In the genomic region with DNA sequence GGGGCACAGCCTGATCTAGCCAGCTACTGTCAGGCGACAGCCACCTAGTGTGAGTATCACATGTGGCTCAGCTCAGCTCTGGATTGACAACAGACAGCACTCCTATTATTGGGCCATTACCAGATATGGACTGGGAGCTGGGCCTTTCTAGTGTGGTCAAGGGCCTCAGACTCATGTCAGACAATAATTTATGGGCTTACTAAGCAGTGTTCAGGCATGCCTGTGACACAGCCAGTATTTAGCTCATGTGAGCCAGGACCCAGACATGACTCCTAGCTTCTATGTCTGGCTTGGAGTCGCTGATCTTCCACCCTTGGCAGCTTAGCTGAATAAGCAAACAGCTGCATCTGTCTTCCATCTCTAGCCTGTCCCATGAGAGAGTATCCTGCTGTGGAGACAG, we compare ENCODE assay signal across 25 mouse cellular contexts. TPM values are rescaled to one million over a fixed set of nuclear protein-coding genes. Genes with fewer than 3 reads are reported as not detected.
DNase-seq lines count a peak whose midpoint lies in the region; ATAC-seq and TF ChIP-seq lines count a peak whose summit lies in the region.
"Had no signal": no experiment of that assay in that cellular context is flagged by ENCODE, and none has a peak within 500 bp of the region (broad histone marks: within the 10 kb centered on the region; RNA-seq: fewer than 3 reads in every experiment).

No protein-coding gene starts in this region.

- H3K4me3 ChIP-seq in kidney, embryonic 16.5 days (ENCODE audit: low read length), result no peak overlapping the region
- H3K4me3 ChIP-seq in stomach, embryonic 16.5 days (replicated peaks; ENCODE audit: low read length), result no peak overlapping the region
- no peak overlapping the region for H3K4me3 ChIP-seq in stomach, postnatal 0 days (ENCODE audit: low read depth, low read length)
- H3K4me3 ChIP-seq: embryonic facial prominence, embryonic 12.5 days; erythroblast, embryonic 14.5 days; forebrain, embryonic 12.5 days; heart, embryonic 12.5 days; hindbrain, embryonic 12.5 days; limb, embryonic 12.5 days had no signal

- no peak for TF ChIP-seq CTCF in stomach, postnatal 0 days (IDR thresholded peaks at IDR 0.05; ENCODE audit: low read depth)

- no peak overlapping the region for H3K9ac ChIP-seq in kidney, embryonic 16.5 days (replicated peaks; ENCODE audit: low read length)
- no peak overlapping the region for H3K9ac ChIP-seq in stomach, embryonic 16.5 days (ENCODE audit: low read length)
- no peak overlapping the region for H3K9ac ChIP-seq in stomach, postnatal 0 days (ENCODE audit: low read length)
- H3K9ac ChIP-seq: embryonic facial prominence, embryonic 12.5 days; forebrain, embryonic 12.5 days; heart, embryonic 12.5 days; hindbrain, embryonic 12.5 days; limb, embryonic 12.5 days; liver, postnatal 0 days had no signal

- no peak for TF ChIP-seq EP300 in stomach, postnatal 0 days (optimal IDR thresholded peaks at IDR 0.05)

- no peaks in the 10 kb centered on the region for H3K27me3 ChIP-seq in kidney, embryonic 16.5 days (ENCODE audit: insufficient read depth, low read length)
- H3K27me3 ChIP-seq in stomach, embryonic 16.5 days (ENCODE audit: control insufficient read depth, insufficient read depth, low read length), result no peaks in the 10 kb centered on the region
- H3K27me3 ChIP-seq in stomach, postnatal 0 days (ENCODE audit: control insufficient read depth, insufficient read depth, low read length), result no peaks in the 10 kb centered on the region
- H3K27me3 ChIP-seq: embryonic facial prominence, embryonic 12.5 days; forebrain, embryonic 12.5 days; heart, embryonic 12.5 days; hindbrain, embryonic 12.5 days; limb, embryonic 12.5 days had no signal

- no peaks in the 10 kb centered on the region for H3K9me3 ChIP-seq in kidney, embryonic 16.5 days (ENCODE audit: low read length)
- no peaks in the 10 kb centered on the region for H3K9me3 ChIP-seq in stomach, embryonic 16.5 days (replicated peaks; ENCODE audit: control insufficient read depth, low read length)
- no peaks in the 10 kb centered on the region for H3K9me3 ChIP-seq in stomach, postnatal 0 days (ENCODE audit: control insufficient read depth, low read length)
- H3K9me3 ChIP-seq: embryonic facial prominence, embryonic 12.5 days; forebrain, embryonic 12.5 days; heart, embryonic 12.5 days; hindbrain, embryonic 12.5 days; limb, embryonic 12.5 days had no signal

- 0 out of 2 replicates have a peak, but pooled peaks cover 4% of the 10 kb centered on the region for H3K4me1 ChIP-seq in kidney, embryonic 16.5 days (ENCODE audit: insufficient read depth, low read length)
- H3K4me1 ChIP-seq in stomach, embryonic 16.5 days (ENCODE audit: control insufficient read depth, insufficient read depth, low read length), result no peaks in the 10 kb centered on the region
- no peaks in the 10 kb centered on the region for H3K4me1 ChIP-seq in stomach, postnatal 0 days (replicated peaks; ENCODE audit: control insufficient read depth, insufficient read depth)
- H3K4me1 ChIP-seq: embryonic facial prominence, embryonic 12.5 days; forebrain, embryonic 12.5 days; heart, embryonic 12.5 days; hindbrain, embryonic 12.5 days; limb, embryonic 12.5 days had no signal

- WGBS in kidney, embryonic 16.5 days, result 70% methylated on average over 2 of the region's 2 CpGs
- 57% methylated on average over 2 of the region's 2 CpGs for WGBS in stomach, embryonic 16.5 days
- WGBS in stomach, postnatal 0 days, result 59% methylated on average over 2 of the region's 2 CpGs

- no peak overlapping the region for H3K4me2 ChIP-seq in kidney, embryonic 16.5 days (replicated peaks; ENCODE audit: low read depth, low read length)
- H3K4me2 ChIP-seq in stomach, embryonic 16.5 days (ENCODE audit: low read depth, low read length), result no peak overlapping the region
- no peak overlapping the region for H3K4me2 ChIP-seq in stomach, postnatal 0 days (replicated peaks; ENCODE audit: low read depth)
- H3K4me2 ChIP-seq: embryonic facial prominence, embryonic 12.5 days; forebrain, embryonic 12.5 days; heart, embryonic 12.5 days; hindbrain, embryonic 12.5 days; limb, embryonic 12.5 days; liver, embryonic 11.5 days had no signal

- no peak overlapping the region for H3K27ac ChIP-seq in kidney, embryonic 16.5 days (ENCODE audit: low read length)
- no peak overlapping the region for H3K27ac ChIP-seq in stomach, embryonic 16.5 days (ENCODE audit: low read length)
- no peak overlapping the region for H3K27ac ChIP-seq in stomach, postnatal 0 days (replicated peaks)
- H3K27ac ChIP-seq: embryonic facial prominence, embryonic 12.5 days; forebrain, embryonic 12.5 days; hindbrain, embryonic 12.5 days; limb, embryonic 12.5 days; macrophage had no signal

- ATAC-seq in kidney, embryonic 16.5 days (ENCODE audit: low FRiP score, low TSS enrichment), result 0 out of 2 replicates have a peak, but pooled peaks have one; percentile 21
- 0 out of 2 replicates have a peak, but pooled peaks have one; percentile 37 for ATAC-seq in stomach, embryonic 16.5 days (ENCODE audit: insufficient read depth, low FRiP score)
- no peak for ATAC-seq in stomach, postnatal 0 days (ENCODE audit: low FRiP score, low TSS enrichment)
- ATAC-seq: intestine, postnatal 0 days; liver, postnatal 0 days; lung, postnatal 0 days had no signal

- peaks cover 85% of the 10 kb centered on the region for H3K36me3 ChIP-seq in kidney, embryonic 16.5 days (ENCODE audit: insufficient read depth, low read length)
- peaks cover 21% of the 10 kb centered on the region for H3K36me3 ChIP-seq in stomach, embryonic 16.5 days (ENCODE audit: control insufficient read depth, insufficient read depth, low read length)
- H3K36me3 ChIP-seq in stomach, postnatal 0 days (ENCODE audit: control insufficient read depth, insufficient read depth, low read length), result peaks cover 43% of the 10 kb centered on the region

- DNase-seq in gastrocnemius, adult 18-20 months (ENCODE audit: low spot score), result peak; percentile 60
- DNase-seq in gastrocnemius, postnatal 10 days, result no peak
- DNase-seq in kidney, adult 18-20 months, result no peak
- no peak for DNase-seq in stomach, postnatal 0 days (ENCODE audit: low spot score)
- peak; percentile 78 for DNase-seq in skeletal muscle tissue, adult 2 months (ENCODE audit: low read depth, low spot score)
- DNase-seq in frontal cortex, postnatal 36 days (ENCODE audit: low spot score in 2 of 2), result no peak
- DNase-seq: cerebellum, adult 18-20 months; cerebellum, postnatal 14 days; heart, postnatal 14 days; liver, postnatal 0 days; right cerebral cortex, adult 18-20 months had no signal

RNA-seq across cellular contexts. Expression of gene Polr3h, which starts 13.5 kb away (rescaled TPM):
- 1 to 10 TPM; 5.8 to 7.2 TPM for total RNA-seq in gastrocnemius, adult 18-20 months (2021)
- total RNA-seq in gastrocnemius, postnatal 10 days (2021), result 10 to 100 TPM in 1 of 2 experiments, 1 to 10 TPM in 1; 8.2 to 12.1 TPM
- 95.5 and 98.5 TPM in 2 replicates for polyA plus RNA-seq in kidney, embryonic 16.5 days (2015; fragmentation: Nextera tagmentation; extraction: Ambion mirVana)
- 58.6 and 70.1 TPM in 2 replicates for polyA plus RNA-seq in stomach, embryonic 16.5 days (2015; fragmentation: Nextera tagmentation; extraction: Ambion mirVana)
- polyA plus RNA-seq in stomach, postnatal 0 days (2015; fragmentation: Nextera tagmentation; extraction: Ambion mirVana), result 65.6 and 66.4 TPM in 2 replicates

RNA-seq across cellular contexts. Expression of gene Csdc2, which starts 24.1 kb away (rescaled TPM):
- 1 to 10 TPM; 1.0 to 1.5 TPM for total RNA-seq in gastrocnemius, adult 18-20 months (2021)
- total RNA-seq in gastrocnemius, postnatal 10 days (2021), result 1 to 10 TPM; 5.7 to 6.0 TPM
- polyA plus RNA-seq in kidney, embryonic 16.5 days (2015; fragmentation: Nextera tagmentation; extraction: Ambion mirVana), result 35.2 and 38.1 TPM in 2 replicates
- polyA plus RNA-seq in stomach, embryonic 16.5 days (2015; fragmentation: Nextera tagmentation; extraction: Ambion mirVana), result 17.1 and 18.2 TPM in 2 replicates
- 9.5 and 9.7 TPM in 2 replicates for polyA plus RNA-seq in stomach, postnatal 0 days (2015; fragmentation: Nextera tagmentation; extraction: Ambion mirVana)
- total RNA-seq: granulocyte monocyte progenitor cell, adult 5-6 weeks; MEL had no signal
- polyA plus RNA-seq: erythroblast, embryonic 14.5 days had no signal

RNA-seq across cellular contexts. Expression of gene Aco2, which starts 40.4 kb away (rescaled TPM):
- total RNA-seq in gastrocnemius, adult 18-20 months (2021), result 1,000 to 10,000 TPM; 1,165 to 1,199 TPM
- 100 to 1,000 TPM; 789 to 874 TPM for total RNA-seq in gastrocnemius, postnatal 10 days (2021)
- polyA plus RNA-seq in kidney, embryonic 16.5 days (2015; fragmentation: Nextera tagmentation; extraction: Ambion mirVana), result 281 and 293 TPM in 2 replicates
- 190 and 200 TPM in 2 replicates for polyA plus RNA-seq in stomach, embryonic 16.5 days (2015; fragmentation: Nextera tagmentation; extraction: Ambion mirVana)
- 130 and 141 TPM in 2 replicates for polyA plus RNA-seq in stomach, postnatal 0 days (2015; fragmentation: Nextera tagmentation; extraction: Ambion mirVana)

RNA-seq across cellular contexts. Expression of gene Phf5a, which starts 40.8 kb away (rescaled TPM):
- 10 to 100 TPM; 35.5 to 35.7 TPM for total RNA-seq in gastrocnemius, adult 18-20 months (2021)
- 10 to 100 TPM; 37.4 to 39.6 TPM for total RNA-seq in gastrocnemius, postnatal 10 days (2021)
- 167 and 172 TPM in 2 replicates for polyA plus RNA-seq in kidney, embryonic 16.5 days (2015; fragmentation: Nextera tagmentation; extraction: Ambion mirVana)
- 112 and 120 TPM in 2 replicates for polyA plus RNA-seq in stomach, embryonic 16.5 days (2015; fragmentation: Nextera tagmentation; extraction: Ambion mirVana)
- polyA plus RNA-seq in stomach, postnatal 0 days (2015; fragmentation: Nextera tagmentation; extraction: Ambion mirVana), result 75.8 and 77.0 TPM in 2 replicates

RNA-seq across cellular contexts. Expression of gene Pmm1, which starts 48.2 kb away (rescaled TPM):
- total RNA-seq in gastrocnemius, adult 18-20 months (2021), result 10 to 100 TPM; 14.1 to 16.7 TPM
- 10 to 100 TPM; 12.0 to 15.3 TPM for total RNA-seq in gastrocnemius, postnatal 10 days (2021)
- 33.6 and 37.3 TPM in 2 replicates for polyA plus RNA-seq in kidney, embryonic 16.5 days (2015; fragmentation: Nextera tagmentation; extraction: Ambion mirVana)
- polyA plus RNA-seq in stomach, embryonic 16.5 days (2015; fragmentation: Nextera tagmentation; extraction: Ambion mirVana), result 31.5 and 32.9 TPM in 2 replicates
- 32.2 and 35.8 TPM in 2 replicates for polyA plus RNA-seq in stomach, postnatal 0 days (2015; fragmentation: Nextera tagmentation; extraction: Ambion mirVana)

Comparison
In these comparisons a context has a peak if more than half of its experiments do, and no peak if none do; other contexts are left out.
1. DNase-seq: peak in gastrocnemius, adult 18-20 months (single experiment) and skeletal muscle tissue, adult 2 months (single experiment); none in gastrocnemius, postnatal 10 days (single experiment), kidney, adult 18-20 months (single experiment), stomach, postnatal 0 days (single experiment) and frontal cortex, postnatal 36 days (0 of 2).